Mouse (Mus musculus) gastrocnemius, postnatal 14 days (tissue): ENCODE data around the gene Cryab. TPM values are rescaled to one million over a fixed set of nuclear protein-coding genes. Genes with fewer than 3 reads are reported as not detected.

Experiments
- DNase-seq: peaks from one replicate; pipeline ENCODE4 v3.0.0; 2021; ENCODE audit warnings: mixed read lengths
- intact Hi-C: fragments of 180-260 bp; cut with DNase I; formaldehyde crosslinking; loops from one replicate; pipeline ENCODE4 v1.15.1; 2025; ENCODE audit warnings: low total_unique reads
- long read RNA-seq, 2 experiments: library from polyadenylated mRNA; stranded (forward); transcript quantifications; one replicate each; pipeline ENCODE4 v2.0.0; 2021
- total RNA-seq, 2 experiments: library from RNA; stranded (reverse); gene quantifications; 2 replicates each; pipeline ENCODE4 v1.2.3; 2021

The Cryab gene
- 100 to 1,000 TPM; 804 to 989 TPM for total RNA-seq
- long read RNA-seq, experiment 1, transcript Cryab-201 (3 exons, 946 nt) = major isoform, 320 of 360 reads
- long read RNA-seq, experiment 1, transcript Cryab-202 (4 exons, 659 nt) = minor isoform, 9 of 360 reads
- long read RNA-seq, experiment 1, transcript Cryab-205 (4 exons, 836 nt) = minor isoform, 7 of 360 reads
- long read RNA-seq, experiment 1, partial matches to known transcripts = 1 of 360 reads
- long read RNA-seq, experiment 1, other reads (novel, unspliced or antisense) = 20 of 360 reads
- long read RNA-seq, experiment 2, transcript Cryab-202 (4 exons, 659 nt) = minor isoform, 14 of 553 reads
- long read RNA-seq, experiment 2, transcript Cryab-201 (3 exons, 946 nt) = major isoform, 506 of 553 reads
- long read RNA-seq, experiment 2, transcript Cryab-205 (4 exons, 836 nt) = minor isoform, 10 of 553 reads
- long read RNA-seq, experiment 2, partial matches to known transcripts = 0 of 553 reads
- long read RNA-seq, experiment 2, other reads (novel, unspliced or antisense) = 17 of 553 reads

GRCm38 (mm10) chr9:50751323-50751722 lies at the start of gene Cryab:
TSS of gene Cryab (plus strand) at chr9:50751325.
- intact Hi-C loops = no loop called here
- DNase-seq = peak; percentile 14

- no peak for DNase-seq
- intact Hi-C loops = no loop called here
These were observed 46.2 kb upstream of the Cryab start for GRCm38 (mm10) chr9:50704907-50705306.

- peak; percentile 25 for DNase-seq
- intact Hi-C loops = no loop called here
These were observed 42.0 kb upstream of the Cryab start for GRCm38 (mm10) chr9:50709108-50709507.

GRCm38 (mm10) chr9:50711337-50711736 lies 39.8 kb upstream of the Cryab start:
- DNase-seq = no peak
- intact Hi-C loops = loop anchor here (10.0 kb wide), 1 partner anchor 53 kb away; the partner anchor contains the start of gene Fdxacb1

- no peak for DNase-seq
- intact Hi-C loops = loop anchor here (10.0 kb wide), 1 partner anchor 51 kb away; the partner anchor contains the start of gene Fdxacb1
These were observed 36.9 kb upstream of the Cryab start for GRCm38 (mm10) chr9:50714188-50714587.

- no peak for DNase-seq
- intact Hi-C loops = loop anchor here (10.0 kb wide), 1 partner anchor 46 kb away; the partner anchor contains the start of gene Fdxacb1
These were observed 32.2 kb upstream of the Cryab start for GRCm38 (mm10) chr9:50718878-50719277.

GRCm38 (mm10) chr9:50721061-50721460 lies 30.1 kb upstream of the Cryab start:
- no peak for DNase-seq

GRCm38 (mm10) chr9:50722451-50722911 lies 28.6 kb upstream of the Cryab start:
- intact Hi-C loops = no loop called here
- DNase-seq = peak; percentile 62

More at GRCm38 (mm10) chr9:50721061-50721460, 30.1 kb upstream of the Cryab start:
- intact Hi-C loops = no loop called here

GRCm38 (mm10) chr9:50723406-50723805 lies 27.7 kb upstream of the Cryab start:
- intact Hi-C loops = no loop called here
- peak; percentile 70 for DNase-seq

- intact Hi-C loops = no loop called here
- no peak for DNase-seq
These were observed 27.0 kb upstream of the Cryab start for GRCm38 (mm10) chr9:50724147-50724546.

- intact Hi-C loops = no loop called here
These were observed 26.3 kb upstream of the Cryab start for GRCm38 (mm10) chr9:50724661-50725330.

GRCm38 (mm10) chr9:50725921-50726590 lies 25.1 kb upstream of the Cryab start:
- intact Hi-C loops = no loop called here

More at GRCm38 (mm10) chr9:50724661-50725330, 26.3 kb upstream of the Cryab start:
- DNase-seq = no peak

GRCm38 (mm10) chr9:50727171-50727924 lies 23.8 kb upstream of the Cryab start:
- intact Hi-C loops = no loop called here
- peak; percentile 17 for DNase-seq

More at GRCm38 (mm10) chr9:50725921-50726590, 25.1 kb upstream of the Cryab start:
- no peak for DNase-seq

GRCm38 (mm10) chr9:50727925-50728651 lies 23.0 kb upstream of the Cryab start:
- peak; percentile 71 for DNase-seq
- intact Hi-C loops = no loop called here

GRCm38 (mm10) chr9:50729600-50729999 lies 21.5 kb upstream of the Cryab start:
- intact Hi-C loops = no loop called here
- DNase-seq = no peak

- intact Hi-C loops = no loop called here
- no peak for DNase-seq
These were observed 18.6 kb upstream of the Cryab start for GRCm38 (mm10) chr9:50732560-50732959.

GRCm38 (mm10) chr9:50734989-50735388 lies 16.1 kb upstream of the Cryab start:
- peak; percentile 37 for DNase-seq
- intact Hi-C loops = no loop called here
